Mouse (Mus musculus) midbrain, embryonic 11.5 days (tissue): Measurements from ENCODE around the gene Nppb. TPM values are rescaled to one million over a fixed set of nuclear protein-coding genes. Genes with fewer than 3 reads are reported as not detected.

Source experiments
- ATAC-seq: fragments of 200-750 bp; cut with Nextera tagmentation; 2 replicates; pipeline ENCODE4 v1.8.0; 2017; ENCODE audit warnings: moderate TSS enrichment, moderate library complexity; ENCODE audit not compliant: low FRiP score
- DNase-seq: peaks from one replicate; pipeline ENCODE4 v3.0.0; 2015; ENCODE audit warnings: low spot score; ENCODE audit errors: missing footprints
- H3K27ac ChIP-seq: fragments of 300-500 bp; sonication (generic); 2 replicates; pipeline ENCODE4 v1.5.1; 2014; ENCODE audit warnings: low read depth, low read length
- H3K27me3 ChIP-seq: fragments of 300-500 bp; sonication (generic); 2 replicates; pipeline ENCODE4 v1.6.1; 2014; ENCODE audit warnings: mild to moderate bottlenecking, low read length, moderate library complexity, mixed read lengths; ENCODE audit not compliant: control insufficient read depth, insufficient read depth
- H3K36me3 ChIP-seq: fragments of 300-500 bp; sonication (generic); 2 replicates; pipeline ENCODE4 v1.6.1; 2014; ENCODE audit warnings: mild to moderate bottlenecking, low read length, moderate library complexity, mixed read lengths; ENCODE audit not compliant: control insufficient read depth, insufficient read depth
- H3K4me1 ChIP-seq: fragments of 300-500 bp; sonication (generic); 2 replicates; pipeline ENCODE4 v1.6.1; 2014; ENCODE audit warnings: low read length; ENCODE audit not compliant: control insufficient read depth, insufficient read depth
- H3K4me2 ChIP-seq: fragments of 300-500 bp; sonication (generic); 2 replicates; pipeline ENCODE4 v1.6.1; 2014; ENCODE audit warnings: mild to moderate bottlenecking, moderate library complexity
- H3K4me3 ChIP-seq: fragments of 300-500 bp; sonication (generic); 2 replicates; pipeline ENCODE4 v1.5.1; 2014; ENCODE audit warnings: low read depth, low read length
- H3K9ac ChIP-seq: fragments of 300-500 bp; sonication (generic); 2 replicates; pipeline ENCODE4 v1.6.1; 2014; ENCODE audit warnings: low read length
- H3K9me3 ChIP-seq: fragments of 300-500 bp; sonication (generic); 2 replicates; pipeline ENCODE4 v1.6.1; 2016; ENCODE audit warnings: low read length; ENCODE audit not compliant: control insufficient read depth
- WGBS: fragments of 180-500 bp; shearing (Covaris S2); extraction: QIAGEN DNeasy Blood & Tissue Kit; methylation state at CpG from one replicate; pipeline ENCODE4 v1.1.7; 2014; 5-methylcytosine and 5-hydroxymethylcytosine counted together
- polyA plus RNA-seq: library from polyadenylated mRNA; unstranded; fragments of >200 nt; fragmentation: Nextera tagmentation; extraction: Ambion mirVana; gene quantifications from 2 replicates; pipeline ENCODE4 v1.2.1, GENCODE M21; 2014

Nppb gene
- polyA plus RNA-seq, 1 experiment from 2014 or later, result 0.23 TPM

DNA sequence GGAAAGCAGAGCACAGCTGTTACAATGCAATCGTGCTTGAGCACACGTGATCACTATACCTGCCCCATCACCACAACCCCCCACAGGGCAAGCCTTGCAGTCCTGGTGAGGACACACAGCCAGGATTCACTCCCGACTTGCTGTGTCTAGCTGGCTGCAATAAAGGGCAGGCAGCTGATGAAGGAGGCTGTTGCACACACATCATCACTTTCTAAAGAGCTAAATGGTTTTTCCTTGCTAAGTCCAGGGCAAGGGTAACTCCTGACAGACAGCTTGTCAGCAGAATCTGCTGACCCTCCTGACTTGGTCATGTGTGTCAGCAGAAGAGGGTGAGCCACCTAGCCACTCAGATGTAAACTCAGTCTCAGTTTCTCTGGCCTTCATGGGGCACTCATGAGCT is 31.4 kb downstream of the Nppb start:
- 92% methylated on average over 3 of the region's 3 CpGs for WGBS
- Histone ChIP-seq H3K36me3 (peaks cover 60% of the 10 kb centered on the region), H3K9me3 (no peaks in the 10 kb centered on the region)

DNA sequence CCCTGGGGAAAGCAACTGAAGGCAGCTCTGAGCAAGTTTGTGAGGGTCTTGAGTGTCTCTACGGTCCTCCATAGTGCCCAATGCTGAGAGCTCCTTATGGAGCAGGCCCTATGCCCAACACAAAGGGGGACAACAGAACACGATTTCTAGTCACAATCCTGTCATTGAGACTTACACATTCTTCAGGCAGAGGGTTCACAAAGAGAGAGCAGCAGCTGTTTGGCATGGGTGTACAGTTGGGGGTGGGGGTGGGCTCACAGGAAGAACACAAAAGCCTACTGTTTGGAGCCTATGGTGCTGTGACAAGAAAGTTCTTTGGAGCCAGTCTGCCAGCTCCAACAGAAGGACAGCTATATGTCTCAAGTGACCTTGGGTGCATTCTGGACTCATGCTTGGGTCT is 32.8 kb downstream of the Nppb start:
- Histone ChIP-seq H3K4me3 (no peak overlapping the region), H3K36me3 (peaks cover 57% of the 10 kb centered on the region), H3K4me1 (no peaks in the 10 kb centered on the region), H3K27me3 (no peaks in the 10 kb centered on the region), H3K27ac (no peak overlapping the region), H3K4me2 (no peak overlapping the region), H3K9me3 (no peaks in the 10 kb centered on the region), H3K9ac (no peak overlapping the region)
- 81% methylated on average over 2 of the region's 2 CpGs for WGBS
- DNase-seq (no peak), ATAC-seq (peak; percentile 51)

More for the DNA sequence above, 31.4 kb downstream of the Nppb start:
- Histone ChIP-seq H3K27ac (no peak overlapping the region), H3K4me1 (no peaks in the 10 kb centered on the region), H3K4me3 (no peak overlapping the region), H3K4me2 (no peak overlapping the region), H3K9ac (no peak overlapping the region), H3K27me3 (no peaks in the 10 kb centered on the region)
- no peak for DNase-seq
- no peak for ATAC-seq

DNA sequence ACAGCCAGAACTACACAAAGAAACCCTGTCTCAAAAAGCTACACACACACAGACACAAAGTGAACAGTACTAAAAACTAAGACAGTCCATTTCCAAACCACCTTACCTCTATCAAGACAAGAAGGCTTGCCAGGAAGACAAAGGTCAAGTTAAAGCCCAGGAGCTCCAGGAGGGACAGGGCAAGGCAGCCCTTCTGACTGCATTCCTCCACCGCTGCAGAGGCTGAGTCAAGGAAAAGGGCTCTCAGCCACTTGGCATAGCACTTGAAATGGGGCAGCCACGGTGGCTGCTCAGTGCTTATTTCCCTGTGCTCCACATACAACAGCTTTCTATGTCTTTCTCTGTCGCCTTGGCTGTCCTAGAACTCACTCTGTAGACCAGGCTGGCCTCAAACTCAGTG is 38.4 kb downstream of the Nppb start:
- ATAC-seq (no peak), DNase-seq (no peak)
- peaks cover 42% of the 10 kb centered on the region for H3K36me3 ChIP-seq
- H3K9me3 ChIP-seq, result no peaks in the 10 kb centered on the region
- no peaks in the 10 kb centered on the region for H3K27me3 ChIP-seq
- H3K4me3 ChIP-seq, result no peak overlapping the region
- H3K27ac ChIP-seq, result no peak overlapping the region
- no peak overlapping the region for H3K9ac ChIP-seq
- no peak overlapping the region for H3K4me2 ChIP-seq
- no peaks in the 10 kb centered on the region for H3K4me1 ChIP-seq
- WGBS, result 94% methylated on average over 3 of the region's 3 CpGs

DNA sequence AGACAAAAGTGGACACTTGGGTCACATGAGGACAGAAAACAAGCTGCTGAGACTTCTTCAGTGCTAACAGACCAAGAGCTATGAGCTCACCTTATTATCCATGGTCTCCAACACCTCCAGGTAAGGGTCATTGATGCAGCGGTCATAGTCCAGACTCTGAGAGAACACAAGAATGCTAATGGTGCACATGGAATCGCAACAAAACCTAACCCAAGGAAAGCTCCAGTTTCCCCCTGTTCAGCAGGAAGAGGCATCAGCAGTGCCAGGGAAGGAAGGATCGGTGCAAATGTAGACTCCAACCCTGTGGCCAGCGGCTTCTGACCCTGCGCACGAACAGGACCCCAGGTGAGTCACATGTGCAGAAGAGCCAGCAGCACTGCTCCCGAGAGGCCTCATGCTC is 43.7 kb downstream of the Nppb start:
- H3K9me3 ChIP-seq, result no peaks in the 10 kb centered on the region
- peak; percentile 60 for DNase-seq
- 93% methylated on average over 7 of the region's 7 CpGs for WGBS
- H3K4me2 ChIP-seq, result no peak overlapping the region
- no peak overlapping the region for H3K4me3 ChIP-seq
- no peaks in the 10 kb centered on the region for H3K27me3 ChIP-seq
- no peak overlapping the region for H3K27ac ChIP-seq
- ATAC-seq, result no peak
- H3K4me1 ChIP-seq, result no peaks in the 10 kb centered on the region
- H3K9ac ChIP-seq, result no peak overlapping the region
- H3K36me3 ChIP-seq, result peaks cover 21% of the 10 kb centered on the region

DNA sequence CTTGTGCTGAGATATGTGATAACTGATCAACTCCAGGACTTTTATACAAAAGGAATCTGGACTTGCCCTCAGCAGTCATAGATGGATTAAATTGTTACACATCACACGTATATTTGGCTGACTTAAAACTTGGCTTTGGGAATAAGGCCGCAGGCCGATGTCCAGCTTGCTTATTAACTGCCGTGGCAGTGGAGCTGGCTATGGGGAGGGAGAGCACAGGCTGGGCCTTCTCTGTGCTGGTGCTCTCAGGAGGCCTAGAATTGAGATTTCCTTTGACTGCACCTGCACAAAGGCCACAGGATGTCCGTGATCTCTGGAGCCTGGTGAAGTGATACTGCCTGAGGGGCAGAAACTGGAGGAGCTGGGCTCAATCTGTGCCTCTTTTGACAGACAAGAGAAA is 44.9 kb downstream of the Nppb start:
- H3K4me2 ChIP-seq, result no peak overlapping the region
- H3K9ac ChIP-seq, result no peak overlapping the region
- no peak overlapping the region for H3K27ac ChIP-seq
- ATAC-seq (no peak), DNase-seq (peak; percentile 78)
- no peak overlapping the region for H3K4me3 ChIP-seq
- 85% methylated on average over 5 of the region's 5 CpGs for WGBS
- H3K36me3 ChIP-seq, result peaks cover 16% of the 10 kb centered on the region; the same call in 1 of the 2 replicates
- no peaks in the 10 kb centered on the region for H3K27me3 ChIP-seq
- H3K4me1 ChIP-seq, result no peaks in the 10 kb centered on the region
- no peaks in the 10 kb centered on the region for H3K9me3 ChIP-seq

DNA sequence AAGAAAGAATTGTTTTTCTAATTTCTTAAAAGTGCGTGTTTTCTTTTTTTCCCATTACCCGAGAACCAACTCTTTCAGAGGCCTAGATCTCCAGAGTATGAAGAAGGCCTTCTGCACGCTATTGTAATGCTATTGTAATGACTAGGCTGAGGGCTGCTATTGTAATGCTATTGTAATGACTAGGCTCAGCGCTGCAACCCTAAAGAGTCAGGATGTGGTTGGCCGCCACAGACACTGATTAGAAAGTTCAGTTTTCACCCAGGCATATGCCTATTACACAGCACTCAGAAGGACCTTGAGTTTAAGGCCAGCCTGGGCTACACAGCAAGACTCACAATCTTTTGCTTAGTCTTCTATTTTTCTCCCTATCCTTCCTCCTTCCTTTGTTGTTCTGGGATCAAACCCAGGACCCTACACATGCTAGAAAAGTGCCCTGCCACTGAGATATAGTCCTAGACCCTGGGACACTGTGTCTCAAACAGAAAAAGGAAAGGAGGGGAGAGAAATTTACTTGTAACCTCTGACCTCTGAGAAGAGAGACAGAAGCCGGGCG is 48.3 kb downstream of the Nppb start:
- DNase-seq, result peak; percentile 54
- Histone ChIP-seq H3K36me3 (peaks cover 5% of the 10 kb centered on the region; the same call in 1 of the 2 replicates), H3K9ac (no peak overlapping the region), H3K4me2 (no peak overlapping the region), H3K4me3 (no peak overlapping the region), H3K27ac (no peak overlapping the region), H3K4me1 (peaks cover 6% of the 10 kb centered on the region), H3K9me3 (no peaks in the 10 kb centered on the region), H3K27me3 (no peaks in the 10 kb centered on the region)
- ATAC-seq, result no peak
- 58% methylated on average over 7 of the region's 7 CpGs for WGBS

DNA sequence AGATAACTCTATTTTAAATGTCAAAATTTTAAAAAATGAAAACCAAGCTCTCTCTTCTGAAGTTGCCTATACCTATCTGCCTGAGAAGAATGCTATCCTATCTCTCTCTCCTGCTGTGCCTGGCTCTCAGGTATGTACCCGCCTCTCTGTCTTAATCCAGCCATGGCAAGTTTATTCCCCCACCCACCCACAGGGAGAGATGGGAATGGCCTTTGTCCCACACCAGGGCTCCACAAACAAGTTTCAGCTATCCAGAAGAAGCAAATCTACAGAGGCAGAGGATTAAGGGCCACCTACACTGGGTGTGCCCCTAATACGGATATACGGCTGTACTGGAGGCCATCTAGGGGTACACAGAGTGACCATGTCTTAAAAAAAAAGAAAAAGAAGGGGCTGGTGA is 49.9 kb downstream of the Nppb start:
- no peaks in the 10 kb centered on the region for H3K27me3 ChIP-seq
- no peak for ATAC-seq
- 88% methylated on average over 3 of the region's 3 CpGs for WGBS

More for the DNA sequence above, 49.9 kb downstream of the Nppb start:
- H3K4me1 ChIP-seq, result peaks cover 19% of the 10 kb centered on the region
- no peak overlapping the region for H3K4me3 ChIP-seq
- H3K4me2 ChIP-seq, result no peak overlapping the region
- no peak for DNase-seq
- no peak overlapping the region for H3K9ac ChIP-seq
- H3K27ac ChIP-seq, result no peak overlapping the region
- no peaks in the 10 kb centered on the region for H3K9me3 ChIP-seq
- H3K36me3 ChIP-seq, result 0 out of 2 replicates have a peak, but pooled peaks cover 3% of the 10 kb centered on the region

Other genes with a start within 250 kb of the Nppb start
- 8.9 and 9.2 TPM in 2 replicates for gene Zfp984, start 176.0 kb upstream of the Nppb start, polyA plus RNA-seq
- 5.6 and 7.4 TPM in 2 replicates for gene Zfp933, start 137.4 kb upstream of the Nppb start, polyA plus RNA-seq
- gene Miip, start 117.0 kb upstream of the Nppb start, polyA plus RNA-seq, result 34.6 and 39.2 TPM in 2 replicates
- gene Fv1, start 116.8 kb upstream of the Nppb start, polyA plus RNA-seq, result 15.2 and 15.7 TPM in 2 replicates
- 36.8 and 42.4 TPM in 2 replicates for gene Mfn2, start 81.1 kb upstream of the Nppb start, polyA plus RNA-seq
- 24.2 and 25.8 TPM in 2 replicates for gene Plod1, start 49.0 kb upstream of the Nppb start, polyA plus RNA-seq
- 14.3 and 15.3 TPM in 2 replicates for gene 2510039O18Rik, start 44.9 kb upstream of the Nppb start, polyA plus RNA-seq
- gene Nppa, start 14.9 kb downstream of the Nppb start, polyA plus RNA-seq, result 0.51 and 0.68 TPM in 2 replicates
- gene Clcn6, start 53.0 kb downstream of the Nppb start, polyA plus RNA-seq, result 19.2 and 20.2 TPM in 2 replicates
- 17.8 and 18.9 TPM in 2 replicates for gene Mthfr, start 53.3 kb downstream of the Nppb start, polyA plus RNA-seq
- 11.7 TPM in 2 replicates for gene Agtrap, start 102.2 kb downstream of the Nppb start, polyA plus RNA-seq
- 82.7 and 83.6 TPM in 2 replicates for gene Mad2l2, start 144.6 kb downstream of the Nppb start, polyA plus RNA-seq
- gene Draxin, start 144.9 kb downstream of the Nppb start, polyA plus RNA-seq, result 11.5 and 12.7 TPM in 2 replicates
- 13.1 and 14.2 TPM in 2 replicates for gene Fbxo6, start 166.4 kb downstream of the Nppb start, polyA plus RNA-seq
- gene Fbxo44, start 174.7 kb downstream of the Nppb start, polyA plus RNA-seq, result 65.3 and 71.4 TPM in 2 replicates
- gene Fbxo2, start 174.8 kb downstream of the Nppb start, polyA plus RNA-seq, result 0.58 and 1.1 TPM in 2 replicates